Mouse (Mus musculus) liver, postnatal 0 days (tissue): ENCODE data around the gene Fam178b.

Experiments
- CTCF ChIP-seq: sonication (generic); IDR thresholded peaks from 2 replicates; pipeline ENCODE4 v1.5.1; 2016; ENCODE audit warnings: antibody characterized with exemption, low read depth
- EP300 ChIP-seq: IDR thresholded peaks from 2 replicates; pipeline ENCODE4 v1.6.1; 2016; ENCODE audit warnings: antibody characterized with exemption, low read depth, mild to moderate bottlenecking

DNA sequence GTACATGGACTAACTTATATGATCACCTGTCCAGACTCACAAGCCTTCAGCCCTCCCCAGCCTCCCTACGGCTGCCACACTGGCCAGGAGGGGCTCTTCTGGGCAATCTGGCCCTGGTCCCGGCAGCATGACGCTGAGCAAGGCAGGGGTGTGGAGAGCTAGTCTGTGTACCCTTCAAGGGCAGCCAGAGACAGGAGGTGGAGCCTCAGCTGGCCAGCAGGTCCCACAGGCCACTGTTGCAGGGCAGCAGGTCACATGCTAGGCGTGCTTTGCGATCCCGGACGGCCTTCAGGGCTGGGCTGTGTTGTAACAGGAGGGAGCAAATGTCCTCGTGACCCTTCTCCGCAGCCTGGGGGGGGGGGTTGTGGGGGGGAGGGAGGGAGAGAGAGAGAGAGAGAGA, 143.8 kb downstream of the Fam178b start, which contains the start of gene Gm42417:
- TF ChIP-seq CTCF: 0 out of 2 replicates have a peak, but pooled peaks have one; percentile 1
- TF ChIP-seq EP300: 0 out of 2 replicates have a peak, but pooled peaks have one; percentile 21
